Mouse (Mus musculus) ES-E14 (cell line): Measurements from ENCODE around the gene 4930512M02Rik. TPM values are rescaled to one million over a fixed set of nuclear protein-coding genes. Genes with fewer than 3 reads are reported as not detected.

Source experiments
- DNase-seq: peaks from one replicate; pipeline ENCODE4 v3.0.0-alpha.2; 2013; ENCODE audit warnings: low read depth, low spot score
- H3K27ac ChIP-seq: 2 replicates; pipeline ENCODE4 v1.5.1; 2012; ENCODE audit warnings: low read depth, mild to moderate bottlenecking, low read length, moderate library complexity, mixed read lengths; ENCODE audit not compliant: poor library complexity, insufficient read depth, severe bottlenecking
- H3K36me3 ChIP-seq: 2 replicates; pipeline ENCODE4 v1.6.1; 2012; ENCODE audit warnings: mild to moderate bottlenecking, low read length, moderate library complexity, mixed read lengths; ENCODE audit not compliant: control insufficient read depth, poor library complexity, insufficient read depth, severe bottlenecking
- H3K4me1 ChIP-seq, 2 experiments: fragments of 150-350 bp in 1 of 2; sonication (generic) in 1 of 2; 2 replicates each; pipeline ENCODE4 v1.6.1; 2012; ENCODE audit warnings: low read length in 2 of 2, mild to moderate bottlenecking in 1 of 2, mixed read lengths in 1 of 2; ENCODE audit not compliant: control insufficient read depth in 2 of 2, insufficient read depth in 2 of 2, poor library complexity in 1 of 2
- H3K4me3 ChIP-seq, 2 experiments: fragments of 150-350 bp in 1 of 2; sonication (generic) in 1 of 2; 2 replicates each; pipeline ENCODE4 v1.5.1; 2012; ENCODE audit warnings: low read length in 2 of 2, low read depth in 1 of 2, mild to moderate bottlenecking in 1 of 2, mixed read lengths in 1 of 2; ENCODE audit not compliant: insufficient read depth in 1 of 2, poor library complexity in 1 of 2, severe bottlenecking in 1 of 2
- H3K9ac ChIP-seq: 2 replicates; pipeline ENCODE4 v1.6.1; 2012; ENCODE audit warnings: low read depth, mild to moderate bottlenecking, low read length, mixed read lengths; ENCODE audit not compliant: poor library complexity, insufficient read depth, severe bottlenecking
- H3K9me3 ChIP-seq: fragments of 150-350 bp; sonication (generic); 2 replicates; pipeline ENCODE4 v1.6.1; 2012; ENCODE audit warnings: low read depth, mild to moderate bottlenecking, low read length; ENCODE audit not compliant: control insufficient read depth, insufficient read depth
- CHD2 ChIP-seq: IDR thresholded peaks from 2 replicates; pipeline ENCODE4 v1.6.1; 2014; ENCODE audit warnings: mild to moderate bottlenecking, low read depth, low read length, inconsistent platforms
- HCFC1 ChIP-seq: IDR thresholded peaks from 2 replicates; pipeline ENCODE4 v1.6.1; 2012; ENCODE audit warnings: low read length, inconsistent platforms, borderline replicate concordance; ENCODE audit not compliant: insufficient read depth
- MAFK ChIP-seq: IDR thresholded peaks from 2 replicates; pipeline ENCODE4 v1.6.1; 2014; ENCODE audit warnings: mild to moderate bottlenecking, low read depth, low read length, inconsistent platforms; ENCODE audit not compliant: insufficient read depth
- ZC3H11A ChIP-seq: IDR thresholded peaks from 2 replicates; pipeline ENCODE4 v1.6.1; 2012; ENCODE audit warnings: low read depth, mild to moderate bottlenecking, inconsistent platforms, low read length, borderline replicate concordance
- ZNF384 ChIP-seq: IDR thresholded peaks from 2 replicates; pipeline ENCODE4 v1.6.1; 2012; ENCODE audit warnings: low read depth, low read length, inconsistent platforms
- in situ Hi-C, 2 experiments: fragments of 600-800 bp; cut with MboI; formaldehyde crosslinking; loops; one replicate each; pipeline ENCODE4 v1.15.1; 2025; ENCODE audit warnings: low sequenced_read_pairs in 2 of 2, inconsistent platforms in 1 of 2; ENCODE audit not compliant: unreplicated experiment in 2 of 2
- total RNA-seq: library from RNA; depleted of rRNA; stranded (reverse); fragments of 300-350 nt; gene quantifications from 2 replicates; pipeline ENCODE4 v1.2.3, GENCODE M21; 2012; rRNA removed

4930512M02Rik gene
- total RNA-seq, 1 experiment = not detected

GRCm38 (mm10) chr11:11556186-11556585 lies 71.4 kb downstream of the 4930512M02Rik start:
- Histone ChIP-seq H3K27ac (no peak overlapping the region), H3K4me1 (no peaks in the 10 kb centered on the region), H3K36me3 (no peaks in the 10 kb centered on the region), H3K9ac (no peak overlapping the region), H3K9me3 (no peaks in the 10 kb centered on the region), H3K4me3 (no peak overlapping the region)
- in situ Hi-C loops = loop anchor here (10.0 to 25.0 kb wide), 2 partner anchors 181 to 419 kb away; no protein-coding TSS in a partner anchor
- TF ChIP-seq MAFK (no peak), HCFC1 (no peak), ZNF384 (no peak), CHD2 (no peak), ZC3H11A (no peak)
- DNase-seq = no peak

GRCm38 (mm10) chr11:11555563-11555962 lies 72.1 kb downstream of the 4930512M02Rik start:
- DNase-seq = no peak
- H3K9me3 ChIP-seq = no peaks in the 10 kb centered on the region
- TF ChIP-seq MAFK = no peak
- TF ChIP-seq HCFC1 = no peak
- TF ChIP-seq CHD2 = no peak
- no peak for TF ChIP-seq ZC3H11A
- H3K27ac ChIP-seq = no peak overlapping the region
- H3K36me3 ChIP-seq = no peaks in the 10 kb centered on the region
- no peaks in the 10 kb centered on the region for H3K4me1 ChIP-seq
- no peak overlapping the region for H3K4me3 ChIP-seq
- in situ Hi-C loops = loop anchor here (10.0 to 25.0 kb wide), 2 partner anchors 182 to 419 kb away; no protein-coding TSS in a partner anchor
- H3K9ac ChIP-seq = no peak overlapping the region

- TF ChIP-seq CHD2 (no peak), ZC3H11A (no peak)
- Histone ChIP-seq H3K27ac (no peak overlapping the region), H3K9ac (no peak overlapping the region), H3K4me3 (no peak overlapping the region), H3K9me3 (no peaks in the 10 kb centered on the region), H3K4me1 (no peaks in the 10 kb centered on the region), H3K36me3 (no peaks in the 10 kb centered on the region)
- no peak for DNase-seq
- in situ Hi-C loops = no loop called here
Measured at GRCm38 (mm10) chr11:11547597-11548240, 79.9 kb downstream of the 4930512M02Rik start.

- H3K27ac ChIP-seq = no peak overlapping the region
- H3K9ac ChIP-seq = no peak overlapping the region
- in situ Hi-C loops = no loop called here
- DNase-seq = no peak
- H3K9me3 ChIP-seq = no peaks in the 10 kb centered on the region
- H3K4me3 ChIP-seq = no peak overlapping the region
- no peaks in the 10 kb centered on the region for H3K4me1 ChIP-seq
- H3K36me3 ChIP-seq = no peaks in the 10 kb centered on the region
- TF ChIP-seq CHD2 (no peak), HCFC1 (no peak), ZC3H11A (no peak)
Measured at GRCm38 (mm10) chr11:11546903-11547511, 80.6 kb downstream of the 4930512M02Rik start.

- in situ Hi-C loops = no loop called here
- no peak for DNase-seq
- Histone ChIP-seq H3K9me3 (no peaks in the 10 kb centered on the region), H3K4me1 (no peaks in the 10 kb centered on the region), H3K9ac (no peak overlapping the region), H3K27ac (no peak overlapping the region), H3K4me3 (no peak overlapping the region), H3K36me3 (no peaks in the 10 kb centered on the region)
- TF ChIP-seq ZC3H11A (no peak), HCFC1 (no peak), CHD2 (no peak), MAFK (no peak), ZNF384 (no peak)
Measured at GRCm38 (mm10) chr11:11545948-11546347, 81.7 kb downstream of the 4930512M02Rik start.

Other genes starting within 250 kb of the 4930512M02Rik start
- 0.21 and 0.31 TPM in 2 replicates for gene Spata48, start 165.7 kb downstream of the 4930512M02Rik start, total RNA-seq
- gene Zpbp, start 165.4 kb downstream of the 4930512M02Rik start, total RNA-seq = 0.22 and 0.37 TPM in 2 replicates
- gene Ikzf1, start 57.2 kb upstream of the 4930512M02Rik start, total RNA-seq = 0.48 and 0.49 TPM in 2 replicates
- gene Fignl1, start 181.1 kb upstream of the 4930512M02Rik start, total RNA-seq = 33.8 and 49.6 TPM in 2 replicates